ENCODE assay signal across 8 mouse cellular contexts in the genomic region with DNA sequence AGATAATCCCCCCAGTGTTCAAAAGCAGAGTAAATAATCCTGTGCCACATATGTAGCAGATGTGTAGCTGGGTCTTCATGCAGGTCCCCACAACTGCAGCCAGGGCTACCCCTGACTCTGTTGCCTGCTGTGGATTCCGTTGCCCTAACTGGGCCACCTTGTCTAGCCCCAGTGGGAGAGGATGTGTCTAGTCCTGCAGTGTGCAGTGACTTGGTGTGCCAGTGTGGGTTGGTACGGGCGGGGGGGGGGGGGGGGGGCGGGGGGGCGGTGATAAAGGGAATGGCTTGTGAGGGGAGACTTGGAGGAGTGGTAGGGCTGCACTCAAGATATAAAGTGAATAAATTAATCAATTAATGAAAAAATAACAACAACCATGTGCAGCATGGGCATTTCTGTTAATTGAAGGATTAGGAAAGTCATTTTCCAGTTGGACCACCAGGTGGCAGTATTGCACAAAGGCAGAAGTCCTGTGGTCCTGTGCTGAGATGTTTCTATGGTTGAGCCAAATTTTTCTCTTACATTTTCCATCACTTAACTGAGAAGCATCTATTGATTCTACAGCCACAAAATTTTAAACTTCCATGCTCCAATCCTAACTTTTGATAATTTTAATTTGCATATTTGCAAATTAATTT. TPM values are rescaled to one million over a fixed set of nuclear protein-coding genes. Genes with fewer than 3 reads are reported as not detected.
DNase-seq lines count a peak whose midpoint lies in the region; ATAC-seq lines count a peak whose summit lies in the region.

No protein-coding gene starts in this region.

- peak; percentile 28 for DNase-seq in layer of hippocampus, adult 11-12 months (ENCODE audit: low spot score)
- DNase-seq in layer of hippocampus, postnatal 36 days: no peak
- DNase-seq in Muller cell, postnatal 12 days (ENCODE audit: inconsistent ontology term): peak; percentile 21
- DNase-seq in cerebellum, postnatal 25 days: peak; percentile 25 to 67
- DNase-seq in hindbrain, embryonic 14.5 days (ENCODE audit: low spot score): peak; percentile 76
- DNase-seq in ovary, adult 18-20 months (ENCODE audit: low spot score): no peak

- no peaks in the 10 kb centered on the region for H3K27me3 ChIP-seq in hindbrain, embryonic 14.5 days (ENCODE audit: control insufficient read depth, insufficient read depth, low read length)
- H3K27me3 ChIP-seq in limb, embryonic 12.5 days: no peaks in the 10 kb centered on the region
- H3K27me3 ChIP-seq in neural tube, embryonic 14.5 days (ENCODE audit: control insufficient read depth, insufficient read depth, low read length): no peaks in the 10 kb centered on the region

- no peaks in the 10 kb centered on the region for H3K4me1 ChIP-seq in hindbrain, embryonic 14.5 days (replicated peaks; ENCODE audit: control insufficient read depth, insufficient read depth, low read length)
- H3K4me1 ChIP-seq in limb, embryonic 12.5 days (replicated peaks): no peaks in the 10 kb centered on the region
- no peaks in the 10 kb centered on the region for H3K4me1 ChIP-seq in neural tube, embryonic 14.5 days (ENCODE audit: control insufficient read depth, insufficient read depth, low read length)

- H3K4me3 ChIP-seq in hindbrain, embryonic 14.5 days (replicated peaks; ENCODE audit: low read length): no peak overlapping the region
- no peak overlapping the region for H3K4me3 ChIP-seq in limb, embryonic 12.5 days (replicated peaks)
- H3K4me3 ChIP-seq in neural tube, embryonic 14.5 days (ENCODE audit: low read depth, low read length): no peak overlapping the region

- ATAC-seq in hindbrain, embryonic 14.5 days (ENCODE audit: low FRiP score): peak; percentile 57
- ATAC-seq in limb, embryonic 12.5 days (ENCODE audit: insufficient number of reproducible peaks, insufficient read depth, low FRiP score, low TSS enrichment, low read depth): peak; percentile 63
- peak; percentile 69 for ATAC-seq in neural tube, embryonic 14.5 days (ENCODE audit: low read depth)

- H3K4me2 ChIP-seq in hindbrain, embryonic 14.5 days (replicated peaks): no peak overlapping the region
- H3K4me2 ChIP-seq in limb, embryonic 12.5 days: no peak overlapping the region
- no peak overlapping the region for H3K4me2 ChIP-seq in neural tube, embryonic 14.5 days (ENCODE audit: low read depth, low read length)

- H3K9ac ChIP-seq in hindbrain, embryonic 14.5 days: no peak overlapping the region
- no peak overlapping the region for H3K9ac ChIP-seq in limb, embryonic 12.5 days (replicated peaks)
- H3K9ac ChIP-seq in neural tube, embryonic 14.5 days (replicated peaks; ENCODE audit: low read depth, low read length): no peak overlapping the region

- H3K27ac ChIP-seq in hindbrain, embryonic 14.5 days: no peak overlapping the region
- H3K27ac ChIP-seq in limb, embryonic 12.5 days: no peak overlapping the region
- no peak overlapping the region for H3K27ac ChIP-seq in neural tube, embryonic 14.5 days (ENCODE audit: low read depth, low read length)

- no peaks in the 10 kb centered on the region for H3K36me3 ChIP-seq in hindbrain, embryonic 14.5 days (replicated peaks; ENCODE audit: control insufficient read depth, insufficient read depth)
- H3K36me3 ChIP-seq in limb, embryonic 12.5 days: no peaks in the 10 kb centered on the region
- no peaks in the 10 kb centered on the region for H3K36me3 ChIP-seq in neural tube, embryonic 14.5 days (ENCODE audit: control insufficient read depth, insufficient read depth, low read length)

- WGBS in hindbrain, embryonic 14.5 days: 25% methylated on average over 4 of the region's 5 CpGs
- 36% methylated on average over 3 of the region's 5 CpGs for WGBS in limb, embryonic 12.5 days
- WGBS in neural tube, embryonic 14.5 days: 17% methylated on average over 4 of the region's 5 CpGs

- H3K9me3 ChIP-seq in hindbrain, embryonic 14.5 days (ENCODE audit: control insufficient read depth, low read length): no peaks in the 10 kb centered on the region
- no peaks in the 10 kb centered on the region for H3K9me3 ChIP-seq in limb, embryonic 12.5 days
- no peaks in the 10 kb centered on the region for H3K9me3 ChIP-seq in neural tube, embryonic 14.5 days (ENCODE audit: control insufficient read depth, low read length)

RNA-seq across cellular contexts. Expression of a gene that starts 21.7 kb away (rescaled TPM):
- total RNA-seq in layer of hippocampus, postnatal 36 days (2021): 1 to 10 TPM in 1 of 2 experiments, under 1 TPM in 1; 0.75 to 1.4 TPM
- 28.7 and 45.3 TPM in 2 replicates for polyA plus RNA-seq in hindbrain, embryonic 14.5 days (2014; fragmentation: Nextera tagmentation; extraction: Ambion mirVana)
- polyA plus RNA-seq in limb, embryonic 12.5 days (2016; fragmentation: Nextera tagmentation; extraction: Ambion mirVana): 19.6 and 21.8 TPM in 2 replicates
- polyA plus RNA-seq in neural tube, embryonic 14.5 days (2014; fragmentation: Nextera tagmentation; extraction: Ambion mirVana): 16.2 and 16.3 TPM in 2 replicates

RNA-seq across cellular contexts. Expression of a gene that starts 22.7 kb away (rescaled TPM):
- not detected for total RNA-seq in layer of hippocampus, postnatal 36 days (2021)
- polyA plus RNA-seq in hindbrain, embryonic 14.5 days (2014; fragmentation: Nextera tagmentation; extraction: Ambion mirVana): not detected in 2 replicates
- not detected in 2 replicates for polyA plus RNA-seq in limb, embryonic 12.5 days (2016; fragmentation: Nextera tagmentation; extraction: Ambion mirVana)
- polyA plus RNA-seq in neural tube, embryonic 14.5 days (2014; fragmentation: Nextera tagmentation; extraction: Ambion mirVana): not detected in 2 replicates

Comparison
In these comparisons a context has a peak if more than half of its experiments do, and no peak if none do; other contexts are left out.
1. DNase-seq: peak in layer of hippocampus, adult 11-12 months (single experiment), Muller cell, postnatal 12 days (single experiment), cerebellum, postnatal 25 days (2 of 2) and hindbrain, embryonic 14.5 days (single experiment); none in layer of hippocampus, postnatal 36 days (0 of 2) and ovary, adult 18-20 months (single experiment).
2. Peak in every context shown above with its lines, with median percentiles within 50 percentile points of each other: ATAC-seq.